Mouse (Mus musculus) right cerebral cortex, postnatal 36 days (tissue): ENCODE data around the gene Des.

Experiments
- DNase-seq, 2 experiments: peaks; one replicate each; pipeline ENCODE4 v3.0.0; 2022; ENCODE audit warnings: low spot score in 2 of 2, mixed read lengths in 1 of 2

The Des gene

DNA sequence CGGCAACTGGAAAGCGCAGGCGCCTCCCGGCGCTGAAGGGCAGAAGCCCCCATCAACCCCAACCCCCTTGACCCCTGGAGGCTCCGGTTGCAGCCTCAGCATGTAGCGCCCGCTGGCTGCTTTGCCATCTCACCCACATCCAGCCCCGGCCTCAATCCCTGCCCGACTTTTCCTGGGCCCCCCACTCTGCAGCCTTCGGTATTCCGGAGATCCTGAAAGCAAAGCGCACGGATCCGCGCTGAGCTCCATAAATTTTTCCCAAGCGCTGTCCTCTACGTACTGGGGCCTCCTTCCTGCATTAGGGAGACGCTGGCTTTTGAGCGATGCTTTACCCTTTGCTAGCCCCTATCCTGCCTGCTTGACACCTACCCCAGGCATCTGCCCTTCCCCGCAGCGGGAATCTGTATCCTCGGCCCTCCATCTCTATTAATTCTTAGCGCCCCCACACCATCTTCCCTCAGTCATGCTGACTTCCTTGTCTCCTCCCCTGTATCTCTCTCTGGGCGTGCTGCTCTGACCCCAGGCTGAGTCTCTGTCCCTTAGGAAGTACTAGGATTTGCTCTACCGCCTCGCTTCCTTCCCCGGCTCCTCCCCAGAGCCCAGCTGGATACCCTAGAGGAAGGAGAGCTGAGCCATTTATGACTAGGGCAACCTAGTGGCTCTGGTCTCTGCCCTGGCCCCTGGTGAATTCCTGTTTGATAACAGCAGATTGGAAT is 22.4 kb downstream of the Des start:
- DNase-seq: no peak

DNA sequence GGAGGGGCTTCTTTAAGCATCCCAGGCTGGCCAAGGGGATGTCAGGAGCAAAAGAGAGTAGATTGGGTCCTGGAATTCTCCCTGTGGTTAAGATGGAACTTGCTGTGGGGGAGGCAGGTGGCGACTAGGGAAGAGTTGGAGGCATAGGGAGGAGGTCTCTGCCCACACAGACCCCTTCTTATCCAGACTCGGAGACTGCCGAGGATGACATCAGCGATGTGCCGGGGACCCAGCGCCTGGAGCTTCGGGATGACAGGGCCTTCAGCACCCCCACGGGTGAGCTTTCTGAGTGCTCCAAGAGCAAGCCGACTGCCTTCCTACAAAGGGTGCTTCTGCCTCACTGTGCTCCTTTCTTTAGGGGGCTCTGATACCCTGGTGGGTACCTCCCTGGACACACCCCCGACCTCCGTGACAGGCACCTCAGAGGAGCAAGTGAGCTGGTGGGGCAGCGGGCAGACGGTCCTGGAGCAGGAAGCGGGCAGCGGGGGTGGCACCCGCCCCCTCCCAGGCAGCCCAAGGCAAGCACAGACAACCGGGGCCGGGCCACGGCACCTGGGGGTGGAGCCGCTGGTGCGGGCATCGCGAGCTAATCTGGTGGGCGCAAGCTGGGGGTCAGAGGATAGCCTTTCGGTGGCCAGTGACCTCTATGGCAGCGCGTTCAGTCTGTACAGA is 24.5 kb downstream of the Des start:
- DNase-seq: no peak

DNA sequence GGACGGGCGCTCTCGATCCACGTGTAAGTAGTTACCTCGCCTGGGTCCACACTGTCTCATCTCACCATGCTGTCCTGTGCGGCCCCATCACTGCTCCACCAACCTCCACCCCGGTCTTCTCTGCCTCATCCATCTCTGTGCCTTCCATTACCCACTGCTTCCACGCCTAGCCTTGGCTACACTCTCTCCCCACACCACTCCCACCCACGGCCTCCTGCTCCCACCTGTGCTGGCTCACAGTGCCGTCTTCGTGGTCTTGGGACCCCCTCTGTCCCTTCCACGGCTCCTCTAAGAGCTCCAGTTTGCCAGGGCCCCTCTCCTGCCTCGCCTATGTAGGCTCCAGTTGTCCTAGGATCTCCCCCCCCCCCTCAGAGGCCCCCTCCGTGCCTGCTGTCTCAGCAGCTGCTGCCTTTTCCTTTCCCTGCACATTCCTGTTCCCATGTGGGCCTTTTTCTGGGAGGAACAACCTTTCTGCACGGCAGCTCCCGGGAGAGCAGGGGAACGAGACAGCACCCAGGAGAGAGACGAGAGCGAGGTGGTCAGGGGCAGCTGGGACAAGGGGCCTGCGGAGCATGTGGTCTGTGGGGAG is 25.1 kb downstream of the Des start:
- DNase-seq: no peak

DNA sequence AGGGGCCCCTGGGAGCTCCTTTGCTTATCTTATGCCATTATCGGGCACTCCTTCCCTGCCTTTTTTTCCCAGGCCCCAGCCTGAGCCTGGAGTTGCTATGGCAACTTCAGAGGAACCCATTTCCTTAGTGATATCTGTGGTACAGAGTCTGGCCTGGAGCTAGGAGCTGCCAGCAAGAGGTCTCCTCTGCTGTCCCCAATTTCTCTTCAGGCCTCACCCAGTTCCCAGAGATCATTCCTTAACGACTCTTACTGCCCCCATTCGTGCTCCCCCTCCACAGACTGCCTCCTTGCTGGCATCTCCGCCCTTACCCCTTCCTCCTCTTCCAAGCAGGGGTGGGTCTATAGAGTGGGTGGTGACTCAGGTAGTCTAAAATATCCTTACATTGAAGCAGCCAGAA is 26.0 kb downstream of the Des start:
- no peak for DNase-seq

- no peak for DNase-seq
Measured at GRCm38 (mm10) chr1:75387469-75387928, 27.4 kb downstream of the Des start.

- DNase-seq: no peak
Measured at GRCm38 (mm10) chr1:75387929-75388897, 28.1 kb downstream of the Des start.

DNA sequence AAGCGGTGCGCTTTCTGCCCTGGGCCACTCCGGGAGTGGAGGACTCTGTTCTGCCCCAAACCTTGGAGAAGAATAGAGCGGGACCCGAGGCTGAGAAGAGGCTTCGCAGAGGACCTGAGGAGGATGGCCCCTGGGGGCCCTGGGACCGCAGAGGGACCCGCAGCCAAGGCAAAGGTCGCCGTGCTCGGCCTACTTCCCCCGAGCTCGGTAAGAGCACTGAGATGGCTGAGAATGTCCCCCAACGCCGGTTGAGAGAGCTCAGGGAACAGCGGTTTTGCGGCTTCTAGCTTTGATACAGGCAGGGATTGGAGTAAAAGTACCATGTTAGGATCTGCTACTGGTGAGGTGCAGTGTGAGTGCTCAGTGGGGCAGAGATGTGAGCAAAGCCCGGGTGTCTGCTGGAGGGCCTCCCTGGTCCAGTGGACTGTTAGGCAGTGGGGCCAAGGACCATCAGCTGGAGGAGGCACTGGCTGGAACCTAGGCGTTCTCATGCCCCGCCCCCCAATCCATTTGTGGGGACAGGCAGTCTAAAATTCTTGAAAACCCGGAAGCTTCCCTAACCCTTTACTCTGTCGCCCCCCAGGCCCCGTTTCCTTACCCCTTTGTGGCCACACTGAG is 28.9 kb downstream of the Des start:
- DNase-seq: no peak

- no peak for DNase-seq
Measured at GRCm38 (mm10) chr1:75393139-75393538, 33.0 kb downstream of the Des start.

DNA sequence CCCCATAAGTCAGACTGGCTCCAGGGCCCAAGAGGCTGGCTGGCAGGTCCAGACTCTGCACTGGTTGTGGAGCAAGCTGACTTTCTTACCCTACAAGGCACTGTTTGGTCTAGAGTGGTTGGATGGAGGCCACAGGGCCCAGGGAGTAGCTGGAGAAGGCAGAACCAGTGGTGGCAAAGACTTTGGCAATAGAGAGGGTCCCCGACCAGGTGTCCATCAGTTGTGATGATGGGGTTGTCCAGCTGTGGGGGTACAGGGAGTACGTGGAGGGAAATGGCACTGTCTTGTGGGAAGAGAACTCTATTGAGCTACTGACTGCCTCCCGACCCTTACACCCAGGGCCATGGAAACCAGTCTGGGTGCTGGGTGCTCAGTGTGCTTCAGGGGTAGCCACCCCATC is 33.7 kb downstream of the Des start:
- DNase-seq: no peak

GRCm38 (mm10) chr1:75398761-75399402 is 38.8 kb downstream of the Des start:
- DNase-seq: no peak

DNA sequence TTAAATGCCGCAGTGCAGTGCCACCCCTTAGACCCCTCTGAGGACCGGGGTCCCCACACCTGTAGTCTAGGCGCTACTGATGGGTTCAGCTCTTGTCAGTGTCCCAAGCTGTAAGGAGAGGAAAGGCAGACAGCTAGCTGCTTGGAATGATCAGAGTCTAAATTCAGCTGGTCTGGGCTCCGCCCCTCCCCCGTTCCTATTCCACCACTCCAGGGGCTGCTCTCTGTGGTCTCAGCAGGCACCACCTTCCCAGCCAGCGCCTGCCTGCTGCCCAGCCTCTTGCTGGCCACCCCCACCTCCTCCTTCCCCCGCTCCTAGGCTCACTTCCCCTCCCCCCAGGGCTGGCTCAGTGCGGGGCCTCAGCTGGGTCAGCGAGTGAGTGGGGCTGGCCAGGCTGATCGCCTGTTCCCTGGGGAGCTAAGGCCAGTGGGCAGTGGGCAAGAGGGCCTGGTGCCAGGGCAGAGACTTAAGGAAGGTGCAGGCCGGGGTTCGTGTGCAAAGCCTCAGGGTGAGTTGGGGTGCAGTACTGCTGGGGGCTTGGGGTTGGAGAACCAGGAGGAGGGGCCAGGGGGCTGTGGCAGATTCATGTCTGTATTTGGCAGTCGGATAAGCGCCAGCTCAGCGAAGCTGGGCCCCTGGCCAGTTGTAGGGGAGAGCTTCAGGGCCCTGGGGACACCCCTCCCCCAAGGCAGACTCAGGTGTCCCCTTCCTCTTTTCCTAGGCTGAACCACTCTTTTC is 39.8 kb downstream of the Des start:
- DNase-seq: no peak

- DNase-seq: no peak
Measured at GRCm38 (mm10) chr1:75400493-75401115, 40.5 kb downstream of the Des start.

DNA sequence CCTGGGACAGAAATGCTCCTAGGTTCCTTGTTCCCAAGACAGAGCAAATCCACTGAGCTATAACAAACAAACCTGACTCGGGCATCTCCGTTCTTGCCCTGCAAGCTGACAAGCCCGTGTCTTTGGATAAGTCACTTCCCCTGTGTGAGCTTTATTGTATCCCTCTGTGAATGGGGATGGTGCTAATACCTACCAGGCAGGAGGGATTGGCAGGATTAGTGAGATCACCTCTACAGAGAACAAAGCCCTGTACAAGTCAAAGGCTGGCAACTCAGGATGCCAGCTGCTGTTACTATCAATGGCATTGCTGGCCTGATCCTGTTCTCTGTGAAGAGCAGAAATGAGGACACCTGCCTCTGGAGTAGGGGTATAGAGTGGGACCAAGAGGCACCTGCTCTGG is 45.4 kb downstream of the Des start:
- DNase-seq: no peak

GRCm38 (mm10) chr1:75406173-75406572 is 46.0 kb downstream of the Des start:
- DNase-seq: no peak

DNA sequence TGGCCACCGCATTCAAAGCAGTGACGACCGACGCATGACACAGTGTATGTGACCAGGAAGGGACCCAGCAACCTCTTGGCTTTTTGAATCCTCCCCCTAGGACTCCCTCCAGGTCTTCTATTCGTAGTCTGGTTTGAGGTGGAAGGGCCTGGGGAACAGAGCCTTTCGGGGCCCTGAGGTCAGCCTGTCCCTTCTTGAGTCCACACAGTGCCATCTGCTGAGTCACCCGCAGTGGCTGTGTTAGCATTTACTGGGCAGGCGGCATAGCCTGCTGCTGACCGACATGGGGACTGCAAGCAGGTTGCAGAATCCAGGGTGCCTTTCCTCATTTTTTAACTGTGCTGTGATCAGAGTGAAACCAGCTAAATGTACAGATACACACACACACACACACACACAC is 46.9 kb downstream of the Des start:
- no peak for DNase-seq

DNA sequence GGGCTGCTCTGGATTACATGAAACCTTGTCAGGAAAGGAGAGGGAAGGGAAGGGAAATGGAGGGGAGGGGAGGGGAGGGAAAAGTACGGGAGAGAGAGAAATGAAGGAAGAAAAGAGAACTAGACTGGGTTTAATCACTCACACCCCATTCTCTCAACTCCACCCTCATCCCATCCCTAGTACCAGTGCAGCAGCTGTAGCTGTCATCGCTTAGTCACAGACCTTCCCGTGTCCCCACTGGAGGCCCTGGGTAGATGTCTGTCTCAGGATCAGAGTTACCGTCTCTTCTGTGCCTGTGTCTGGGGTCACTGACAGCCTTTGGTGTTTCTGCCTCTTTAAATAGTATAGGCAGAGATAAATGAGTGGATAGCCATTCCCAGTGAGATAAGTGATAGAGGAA is 48.1 kb downstream of the Des start:
- no peak for DNase-seq

DNA sequence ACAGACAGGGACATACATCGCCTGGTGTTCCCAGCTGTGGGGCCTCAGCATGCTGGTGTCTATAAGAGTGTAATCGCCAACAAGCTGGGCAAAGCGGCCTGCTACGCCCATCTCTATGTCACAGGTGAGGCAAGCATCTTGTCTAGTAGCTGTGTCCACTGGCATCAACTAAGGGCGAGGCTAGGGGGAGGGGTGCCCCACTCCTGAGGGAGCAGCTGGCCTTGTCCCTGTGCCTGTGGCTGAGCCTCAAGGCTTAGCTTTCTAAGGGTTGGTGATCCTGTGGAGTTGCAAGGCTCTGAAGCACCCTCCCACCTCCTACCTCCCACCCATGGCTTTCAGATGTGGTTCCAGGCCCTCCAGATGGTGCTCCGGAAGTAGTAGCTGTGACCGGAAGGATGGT is 49.8 kb downstream of the Des start:
- DNase-seq: no peak

- no peak for DNase-seq
Measured at GRCm38 (mm10) chr1:75412196-75412595, 52.1 kb downstream of the Des start.

- DNase-seq: no peak
Measured at GRCm38 (mm10) chr1:75413749-75414148, 53.6 kb downstream of the Des start.
